Mouse (Mus musculus) ES-Bruce4 (cell line): Measurements from ENCODE around the gene Foxa1. TPM values are rescaled to one million over a fixed set of nuclear protein-coding genes. Genes with fewer than 3 reads are reported as not detected.

Experiments
- H3K27ac ChIP-seq: 2 replicates; pipeline ENCODE4 v1.5.1; 2012; ENCODE audit warnings: low read length, inconsistent platforms; ENCODE audit not compliant: insufficient read depth
- H3K27me3 ChIP-seq: 2 replicates; pipeline ENCODE4 v1.6.1; 2012; ENCODE audit warnings: mild to moderate bottlenecking, low read length, inconsistent platforms; ENCODE audit not compliant: control insufficient read depth, poor library complexity, insufficient read depth, severe bottlenecking
- H3K36me3 ChIP-seq: 2 replicates; pipeline ENCODE4 v1.6.1; 2012; ENCODE audit warnings: inconsistent platforms, mild to moderate bottlenecking, low read length, moderate library complexity; ENCODE audit not compliant: control insufficient read depth, poor library complexity, insufficient read depth, severe bottlenecking
- H3K4me1 ChIP-seq: one replicate; pipeline ENCODE4 v1.8.1; 2011; ENCODE audit warnings: low read length; ENCODE audit not compliant: control insufficient read depth, insufficient read depth
- H3K4me3 ChIP-seq: 2 replicates; pipeline ENCODE4 v1.5.1; 2011; ENCODE audit warnings: low read depth, mild to moderate bottlenecking, low read length
- H3K9ac ChIP-seq: 2 replicates; pipeline ENCODE4 v1.6.1; 2012; ENCODE audit warnings: low read depth, mild to moderate bottlenecking, inconsistent platforms; ENCODE audit not compliant: poor library complexity, severe bottlenecking
- H3K9me3 ChIP-seq: replicated peaks from 2 replicates; pipeline ENCODE4 v1.6.1; 2012; ENCODE audit warnings: mild to moderate bottlenecking, low read length, inconsistent platforms; ENCODE audit not compliant: control insufficient read depth, poor library complexity, insufficient read depth, severe bottlenecking
- CTCF ChIP-seq: IDR thresholded peaks from one replicate; pipeline ENCODE4 v1.8.1; 2011; ENCODE audit warnings: low read depth, low read length
- EP300 ChIP-seq: IDR thresholded peaks from 2 replicates; pipeline ENCODE4 v1.6.1; 2011; ENCODE audit warnings: low read depth, low read length; ENCODE audit not compliant: insufficient read depth
- POLR2A ChIP-seq: IDR thresholded peaks from one replicate; pipeline ENCODE4 v1.8.1; 2011; ENCODE audit warnings: low read length; ENCODE audit not compliant: insufficient read depth
- polyA plus RNA-seq: library from polyadenylated mRNA; stranded (reverse); fragments of >200 nt; gene quantifications from 2 replicates; pipeline ENCODE4 v1.2.4, GENCODE M21; 2011; ENCODE audit warnings: low read depth; ENCODE audit not compliant: missing spikeins, insufficient read depth, insufficient read length

The Foxa1 gene
- polyA plus RNA-seq, 1 experiment: 0.85 TPM

- peak overlapping the region; percentile 38 for H3K9ac ChIP-seq
- H3K9me3 ChIP-seq: no peaks in the 10 kb centered on the region
- H3K4me3 ChIP-seq: peak overlapping the region; percentile 50
- H3K4me1 ChIP-seq: no peaks in the 10 kb centered on the region
- TF ChIP-seq POLR2A (no peak), CTCF (no peak), EP300 (no peak)
- peaks cover 36% of the 10 kb centered on the region for H3K27me3 ChIP-seq
- H3K36me3 ChIP-seq: no peaks in the 10 kb centered on the region
- H3K27ac ChIP-seq: no peak overlapping the region
These were observed 8.7 kb downstream of the Foxa1 start for GRCm38 (mm10) chr12:57537791-57538587.

- no peaks in the 10 kb centered on the region for H3K9me3 ChIP-seq
- H3K9ac ChIP-seq: no peak overlapping the region
- no peaks in the 10 kb centered on the region for H3K4me1 ChIP-seq
- no peak for TF ChIP-seq POLR2A
- no peak for TF ChIP-seq EP300
- no peak for TF ChIP-seq CTCF
- no peaks in the 10 kb centered on the region for H3K36me3 ChIP-seq
- H3K27me3 ChIP-seq: peaks cover 38% of the 10 kb centered on the region
- no peak overlapping the region for H3K4me3 ChIP-seq
- no peak overlapping the region for H3K27ac ChIP-seq
These were observed 9.6 kb downstream of the Foxa1 start for GRCm38 (mm10) chr12:57536909-57537670.

GRCm38 (mm10) chr12:57536056-57536908 is 10.4 kb downstream of the Foxa1 start:
- Histone ChIP-seq H3K27ac (no peak overlapping the region), H3K9me3 (no peaks in the 10 kb centered on the region), H3K4me3 (no peak overlapping the region), H3K9ac (no peak overlapping the region), H3K27me3 (peaks cover 38% of the 10 kb centered on the region), H3K36me3 (no peaks in the 10 kb centered on the region), H3K4me1 (no peaks in the 10 kb centered on the region)
- TF ChIP-seq POLR2A (no peak), EP300 (no peak), CTCF (no peak)

GRCm38 (mm10) chr12:57534879-57535611 is 11.7 kb downstream of the Foxa1 start:
- Histone ChIP-seq H3K9ac (peak overlapping the region; percentile 76), H3K27me3 (peaks cover 36% of the 10 kb centered on the region), H3K27ac (no peak overlapping the region), H3K9me3 (no peaks in the 10 kb centered on the region), H3K4me1 (no peaks in the 10 kb centered on the region), H3K4me3 (peak overlapping the region; percentile 43), H3K36me3 (no peaks in the 10 kb centered on the region)
- TF ChIP-seq CTCF (no peak), POLR2A (no peak), EP300 (no peak)

GRCm38 (mm10) chr12:57534517-57534878 is 12.2 kb downstream of the Foxa1 start:
- no peaks in the 10 kb centered on the region for H3K36me3 ChIP-seq
- H3K27me3 ChIP-seq: peaks cover 31% of the 10 kb centered on the region
- no peaks in the 10 kb centered on the region for H3K9me3 ChIP-seq
- TF ChIP-seq POLR2A: no peak
- no peak for TF ChIP-seq EP300
- TF ChIP-seq CTCF: no peak
- H3K9ac ChIP-seq: peak overlapping the region; percentile 76; the same call in 1 of the 2 replicates
- no peak overlapping the region for H3K4me3 ChIP-seq
- no peak overlapping the region for H3K27ac ChIP-seq
- H3K4me1 ChIP-seq: no peaks in the 10 kb centered on the region
